Mouse (Mus musculus) frontal cortex, adult (tissue): ENCODE measurements around the gene Gm10720.
"Not testable (repeated sequence)": the region's sequence is repeated elsewhere in the genome, so short reads cannot be mapped to it uniquely, and the experiment has no call there.

Source experiments
- ATAC-seq: cut with Nextera tagmentation; 2 replicates; pipeline ENCODE4 v1.9.2; 2017; ENCODE audit warnings: mild to moderate bottlenecking, moderate library complexity, mixed read lengths; ENCODE audit not compliant: low TSS enrichment

Gm10720 gene

DNA sequence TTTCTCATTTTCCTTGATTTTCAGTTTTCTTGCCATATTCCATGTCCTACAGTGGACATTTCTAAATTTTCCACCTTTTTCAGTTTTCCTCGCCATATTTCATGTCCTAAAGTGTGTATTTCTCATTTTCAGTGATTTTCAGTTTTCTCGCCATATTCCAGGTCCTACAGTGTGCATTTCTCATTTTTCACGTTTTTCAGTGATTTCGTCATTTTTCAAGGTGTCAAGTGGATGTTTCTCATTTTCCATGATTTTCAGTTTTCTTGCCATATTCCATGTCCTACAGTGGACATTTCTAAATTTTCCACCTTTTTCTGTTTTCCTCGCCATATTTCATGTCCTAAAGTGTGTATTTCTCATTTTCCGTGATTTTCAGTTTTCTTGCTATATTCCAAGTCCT is 10.2 kb downstream of the Gm10720 start:
- ATAC-seq, result not testable (repeated sequence)

DNA sequence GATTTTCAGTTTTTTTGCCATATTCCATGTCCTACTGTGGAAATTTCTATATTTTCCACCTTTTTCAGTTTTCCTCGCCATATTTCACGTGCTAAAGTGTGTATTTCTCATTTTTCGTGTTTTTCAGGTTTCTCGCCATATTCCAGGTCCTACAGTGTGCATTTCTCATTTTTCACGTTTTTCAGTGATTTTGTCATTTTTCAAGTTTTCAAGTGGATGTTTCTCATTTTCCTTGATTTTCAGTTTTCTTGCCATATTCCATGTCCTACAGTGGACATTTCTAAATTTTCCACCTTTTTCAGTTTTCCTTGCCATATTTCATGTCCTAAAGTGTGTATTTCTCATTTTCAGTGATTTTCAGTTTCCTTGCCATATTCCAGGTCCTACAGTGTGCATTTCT is 10.7 kb downstream of the Gm10720 start:
- ATAC-seq, result not testable (repeated sequence)

DNA sequence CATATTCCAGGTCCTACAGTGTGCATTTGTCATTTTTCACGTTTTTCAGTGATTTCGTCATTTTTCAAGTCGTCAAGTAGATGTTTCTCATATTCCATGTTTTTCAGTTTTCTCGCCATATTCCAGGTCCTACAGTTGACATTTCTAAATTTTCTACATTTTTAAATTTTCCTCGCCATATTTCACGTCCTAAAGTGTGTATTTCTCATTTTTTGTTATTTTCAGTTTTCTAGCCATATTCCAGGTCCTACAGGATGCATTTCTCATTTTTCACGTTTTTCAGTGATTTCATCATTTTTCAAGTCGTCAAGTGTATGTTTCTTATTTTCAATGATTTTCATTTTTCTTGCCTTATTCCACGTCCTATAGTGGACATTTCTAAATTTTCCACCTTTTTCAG is 11.3 kb downstream of the Gm10720 start:
- not testable (repeated sequence) for ATAC-seq

DNA sequence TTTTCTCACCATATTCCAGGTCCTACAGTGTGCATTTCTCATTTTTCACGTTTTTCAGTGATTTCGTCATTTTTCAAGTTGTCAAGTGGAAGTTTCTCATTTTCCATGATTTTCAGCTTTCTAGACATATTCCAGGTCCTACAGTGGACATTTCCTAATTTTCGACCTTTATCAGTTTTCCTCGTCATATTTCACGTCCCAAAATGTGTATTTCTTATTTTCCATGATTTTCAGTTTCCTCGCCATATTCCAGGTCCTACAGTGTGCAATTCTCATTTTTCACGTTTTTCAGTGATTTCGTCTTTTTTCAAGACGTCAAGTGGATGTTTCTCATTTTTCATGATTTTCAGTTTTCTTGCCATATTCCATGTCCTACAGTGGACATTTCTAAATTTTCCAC is 11.7 kb downstream of the Gm10720 start:
- not testable (repeated sequence) for ATAC-seq

DNA sequence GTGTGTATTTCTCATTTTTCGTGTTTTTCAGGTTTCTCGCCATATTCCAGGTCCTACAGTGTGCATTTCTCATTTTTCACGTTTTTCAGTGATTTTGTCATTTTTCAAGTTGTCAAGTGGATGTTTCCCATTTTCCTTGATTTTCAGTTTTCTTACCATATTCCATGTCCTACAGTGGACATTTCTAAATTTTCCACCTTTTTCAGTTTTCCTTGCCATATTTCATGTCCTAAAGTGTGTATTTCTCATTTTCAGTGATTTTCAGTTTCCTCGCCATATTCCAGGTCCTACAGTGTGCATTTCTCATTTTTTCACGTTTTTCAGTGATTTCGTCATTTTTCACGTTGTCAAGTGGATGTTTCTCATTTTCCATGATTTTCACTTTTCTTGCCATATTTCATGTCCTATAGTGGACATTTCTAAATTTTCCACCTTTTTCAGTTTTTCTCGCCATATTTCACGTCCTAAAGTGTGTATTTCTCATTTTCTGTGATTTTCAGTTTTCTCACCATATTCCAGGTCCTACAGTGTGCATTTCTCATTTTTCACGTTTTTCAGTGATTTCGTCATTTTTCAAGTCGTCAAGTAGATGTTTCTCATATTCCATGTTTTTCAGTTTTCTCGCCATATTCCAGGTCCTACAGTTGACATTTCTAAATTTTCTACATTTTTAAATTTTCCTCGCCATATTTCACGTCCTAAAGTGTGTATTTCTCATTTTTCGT is 14.0 kb downstream of the Gm10720 start:
- not testable (repeated sequence) for ATAC-seq

DNA sequence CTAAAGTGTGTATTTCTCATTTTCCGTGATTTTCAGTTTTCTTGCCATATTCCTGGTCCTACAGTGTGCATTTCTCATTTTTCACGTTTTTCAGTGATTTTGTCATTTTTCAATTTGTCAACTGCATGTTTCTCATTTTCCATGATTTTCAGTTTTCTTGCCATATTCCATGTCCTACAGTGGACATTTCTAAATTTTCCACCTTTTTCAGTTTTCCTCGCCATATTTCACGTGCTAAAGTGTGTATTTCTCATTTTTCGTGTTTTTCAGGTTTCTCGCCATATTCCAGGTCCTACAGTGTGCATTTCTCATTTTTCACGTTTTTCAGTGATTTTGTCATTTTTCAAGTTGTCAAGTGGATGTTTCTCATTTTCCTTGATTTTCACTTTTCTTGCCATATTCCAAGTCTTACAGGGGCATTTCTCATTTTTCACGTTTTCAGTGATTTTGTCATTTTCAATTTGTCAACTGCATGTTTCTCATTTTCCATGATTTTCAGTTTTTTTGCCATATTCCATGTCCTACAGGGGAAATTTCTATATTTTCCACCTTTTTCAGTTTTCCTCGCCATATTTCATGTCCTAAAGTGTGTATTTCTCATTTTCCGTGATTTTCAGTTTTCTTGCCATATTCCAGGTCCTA is 15.3 kb downstream of the Gm10720 start:
- not testable (repeated sequence) for ATAC-seq

DNA sequence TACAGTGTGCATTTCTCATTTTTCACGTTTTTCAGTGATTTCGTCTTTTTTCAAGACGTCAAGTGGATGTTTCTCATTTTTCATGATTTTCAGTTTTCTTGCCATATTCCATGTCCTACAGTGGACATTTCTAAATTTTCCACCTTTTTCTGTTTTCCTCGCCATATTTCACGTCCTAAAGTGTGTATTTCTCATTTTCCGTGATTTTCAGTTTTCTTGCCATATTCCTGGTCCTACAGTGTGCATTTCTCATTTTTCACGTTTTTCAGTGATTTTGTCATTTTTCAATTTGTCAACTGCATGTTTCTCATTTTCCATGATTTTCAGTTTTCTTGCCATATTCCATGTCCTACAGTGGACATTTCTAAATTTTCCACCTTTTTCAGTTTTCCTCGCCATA is 18.8 kb downstream of the Gm10720 start, which contains the start of gene Gm17535:
Gene Gm17535 (plus strand): TSS at position 301 of the 400 bp plus-strand sequence.
- ATAC-seq, result not testable (repeated sequence)

DNA sequence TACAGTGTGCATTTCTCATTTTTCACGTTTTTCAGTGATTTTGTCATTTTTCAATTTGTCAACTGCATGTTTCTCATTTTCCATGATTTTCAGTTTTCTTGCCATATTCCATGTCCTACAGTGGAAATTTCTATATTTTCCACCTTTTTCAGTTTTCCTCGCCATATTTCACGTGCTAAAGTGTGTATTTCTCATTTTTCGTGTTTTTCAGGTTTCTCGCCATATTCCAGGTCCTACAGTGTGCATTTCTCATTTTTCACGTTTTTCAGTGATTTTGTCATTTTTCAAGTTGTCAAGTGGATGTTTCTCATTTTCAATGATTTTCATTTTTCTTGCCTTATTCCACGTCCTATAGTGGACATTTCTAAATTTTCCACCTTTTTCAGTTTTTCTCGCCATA is 21.1 kb downstream of the Gm10720 start, which contains the start of gene Gm10715:
Gene Gm10715 (plus strand): TSS at position 301 of the 400 bp plus-strand sequence.
- ATAC-seq, result not testable (repeated sequence)

DNA sequence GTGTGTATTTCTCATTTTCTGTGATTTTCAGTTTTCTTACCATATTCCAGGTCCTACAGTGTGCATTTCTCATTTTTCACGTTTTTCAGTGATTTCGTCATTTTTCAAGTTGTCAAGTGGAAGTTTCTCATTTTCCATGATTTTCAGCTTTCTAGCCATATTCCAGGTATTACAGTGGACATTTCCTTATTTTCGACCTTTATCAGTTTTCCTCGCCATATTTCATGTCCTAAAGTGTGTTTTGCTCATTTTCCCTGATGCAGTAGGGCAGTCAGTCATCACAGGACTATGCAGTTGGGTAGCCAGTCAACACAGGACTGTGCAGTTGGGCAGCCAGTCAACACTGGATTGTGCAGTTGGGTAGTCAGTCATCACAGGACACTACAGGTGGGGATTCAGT is 22.7 kb downstream of the Gm10720 start:
- not testable (repeated sequence) for ATAC-seq
